Mouse (Mus musculus) MEL-GATA-1-ER (cell line): ENCODE results near the gene Esd.
A peak's percentile ranks its signal among the peaks of the same experiment; 100 is the strongest.

Experiments used
- DNase-seq: peaks from one replicate; pipeline ENCODE4 v3.0.0-alpha.2; 2012; ENCODE audit warnings: low read depth; ENCODE audit errors: extremely low read depth

Gene Esd

GRCm38 (mm10) chr14:74732079-74732783, at the start of gene Esd:
TSS of gene Esd (plus strand) at chr14:74732297.
- DNase-seq: peak; percentile 84

DNA sequence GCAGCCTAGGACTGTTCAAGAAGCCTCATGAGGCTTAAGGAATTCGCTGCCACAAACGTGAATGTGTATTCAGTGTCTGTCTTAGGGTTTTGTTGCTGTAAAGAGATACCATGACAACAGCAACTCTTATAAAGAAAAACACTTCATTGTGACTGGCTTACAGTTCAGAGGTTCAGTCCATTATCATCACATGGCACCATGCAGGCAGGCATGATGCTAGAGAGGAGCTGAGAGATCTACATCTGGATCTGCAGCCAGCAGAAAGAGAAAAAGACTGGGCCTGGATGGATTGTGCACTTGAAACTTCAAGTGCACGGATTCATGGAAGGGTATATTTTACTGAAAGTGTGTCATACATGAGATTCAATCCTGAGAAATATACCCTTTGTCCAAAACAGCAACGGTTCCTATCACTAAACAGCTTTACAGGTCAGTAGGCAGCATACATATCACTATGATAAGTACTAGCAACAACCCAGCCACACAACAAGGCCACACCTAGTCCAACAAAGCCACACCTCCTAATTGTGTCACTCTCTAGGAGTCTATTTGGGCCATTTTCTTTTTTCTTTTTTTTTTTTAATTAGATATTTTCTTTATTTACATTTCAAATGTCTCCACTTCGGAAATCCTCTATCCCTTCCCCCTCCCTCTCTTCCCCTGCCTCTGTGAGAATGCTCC, 47.7 kb upstream of the Esd start:
- no peak for DNase-seq

GRCm38 (mm10) chr14:74691963-74692362, 40.1 kb upstream of the Esd start:
- no peak for DNase-seq

DNA sequence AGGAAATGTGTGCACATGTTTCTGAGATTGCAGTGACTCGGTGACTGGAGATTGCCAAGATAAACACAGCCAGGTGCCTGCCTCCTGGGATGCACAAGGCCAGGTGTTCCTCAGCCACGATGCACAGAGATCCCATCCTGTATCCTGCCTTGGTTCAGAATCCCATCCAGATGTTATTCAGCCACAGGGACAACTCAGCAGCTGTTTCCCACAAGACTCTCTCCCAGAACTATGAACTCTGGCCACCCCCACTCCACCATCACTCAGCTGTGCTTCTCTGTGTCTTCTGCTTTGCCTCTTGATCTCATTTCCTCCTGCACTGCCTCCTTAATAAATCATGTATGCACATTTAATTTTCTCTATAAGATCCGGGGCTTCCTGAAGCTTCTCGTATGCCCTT, 35.3 kb upstream of the Esd start:
- DNase-seq: no peak

DNA sequence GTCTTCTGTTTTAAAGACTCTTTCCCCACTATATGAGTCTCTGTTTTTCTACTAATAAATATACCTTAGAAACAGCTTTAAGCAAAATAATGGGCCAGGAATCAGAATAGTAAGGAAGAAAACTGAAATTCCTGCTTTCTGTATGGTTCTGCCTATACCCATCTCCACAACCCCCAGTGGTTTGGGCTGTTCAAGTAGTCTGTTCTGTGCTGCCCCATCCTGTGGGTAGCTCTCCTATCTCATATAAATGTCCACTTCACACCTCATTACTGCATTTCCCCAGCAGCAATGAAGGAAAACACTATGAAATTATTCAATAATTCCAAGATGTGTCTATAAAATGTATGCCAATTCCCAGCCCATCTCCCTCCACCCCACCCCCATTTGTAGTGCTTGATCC, 34.7 kb upstream of the Esd start:
- DNase-seq: no peak

- no peak for DNase-seq
These were observed 32.9 kb upstream of the Esd start for GRCm38 (mm10) chr14:74699241-74699640.

DNA sequence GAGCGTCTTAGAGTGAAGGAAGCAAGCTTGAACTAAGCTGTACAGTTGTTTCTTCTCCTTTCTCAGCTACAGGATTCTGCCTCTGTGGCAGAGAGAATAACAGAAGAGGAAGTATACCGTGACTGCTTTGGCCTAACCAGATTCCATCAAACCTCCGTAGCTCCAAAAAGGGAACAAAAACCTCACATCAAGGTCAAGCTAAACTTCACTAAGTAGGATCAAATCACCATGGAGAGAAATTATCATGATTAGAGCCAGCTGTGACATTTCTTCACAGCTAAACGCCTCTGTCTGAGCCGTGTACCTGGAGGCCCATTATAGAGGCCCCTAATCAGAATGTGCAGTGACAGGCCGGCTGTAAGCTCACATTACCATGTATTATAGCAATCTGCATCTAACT, 28.2 kb upstream of the Esd start:
- DNase-seq: peak; percentile 75

DNA sequence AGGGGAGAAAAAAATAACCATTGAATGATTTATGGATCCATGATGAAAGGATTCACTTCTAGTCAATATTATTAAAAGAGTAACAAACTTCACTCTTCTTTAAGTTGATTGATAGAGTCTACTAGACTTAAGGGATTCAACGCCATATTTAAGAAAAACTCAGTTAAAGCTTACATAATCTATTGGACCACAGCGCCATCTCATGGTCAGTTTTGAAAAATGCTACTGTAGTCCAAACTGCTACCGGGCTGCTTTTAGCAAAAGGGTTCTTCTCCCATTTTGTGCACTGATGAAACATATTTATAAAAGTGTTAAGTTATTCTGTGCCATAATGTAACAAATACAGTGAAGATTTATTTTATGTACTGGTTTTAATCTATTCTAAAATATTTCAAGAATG, 23.0 kb upstream of the Esd start:
- DNase-seq: peak; percentile 47

DNA sequence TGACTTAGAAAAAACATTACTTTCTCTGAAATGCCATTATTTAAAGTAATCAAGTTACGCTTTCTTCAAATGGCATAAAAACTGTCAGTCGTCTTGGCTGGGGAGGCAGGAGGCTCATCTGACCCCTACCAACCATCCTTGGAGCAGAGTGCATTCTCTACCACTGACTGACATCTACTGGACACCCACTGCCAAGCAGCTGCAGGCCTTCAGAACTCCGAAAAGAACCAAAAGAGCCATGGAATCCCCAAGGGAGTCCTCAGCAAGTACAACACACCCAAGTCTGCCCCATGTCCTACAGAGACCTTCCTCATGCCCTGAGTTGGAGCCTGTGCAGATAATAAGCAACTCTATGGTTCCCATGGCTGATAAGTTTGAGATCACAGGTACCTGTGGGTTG, 8.6 kb upstream of the Esd start:
- DNase-seq: no peak

DNA sequence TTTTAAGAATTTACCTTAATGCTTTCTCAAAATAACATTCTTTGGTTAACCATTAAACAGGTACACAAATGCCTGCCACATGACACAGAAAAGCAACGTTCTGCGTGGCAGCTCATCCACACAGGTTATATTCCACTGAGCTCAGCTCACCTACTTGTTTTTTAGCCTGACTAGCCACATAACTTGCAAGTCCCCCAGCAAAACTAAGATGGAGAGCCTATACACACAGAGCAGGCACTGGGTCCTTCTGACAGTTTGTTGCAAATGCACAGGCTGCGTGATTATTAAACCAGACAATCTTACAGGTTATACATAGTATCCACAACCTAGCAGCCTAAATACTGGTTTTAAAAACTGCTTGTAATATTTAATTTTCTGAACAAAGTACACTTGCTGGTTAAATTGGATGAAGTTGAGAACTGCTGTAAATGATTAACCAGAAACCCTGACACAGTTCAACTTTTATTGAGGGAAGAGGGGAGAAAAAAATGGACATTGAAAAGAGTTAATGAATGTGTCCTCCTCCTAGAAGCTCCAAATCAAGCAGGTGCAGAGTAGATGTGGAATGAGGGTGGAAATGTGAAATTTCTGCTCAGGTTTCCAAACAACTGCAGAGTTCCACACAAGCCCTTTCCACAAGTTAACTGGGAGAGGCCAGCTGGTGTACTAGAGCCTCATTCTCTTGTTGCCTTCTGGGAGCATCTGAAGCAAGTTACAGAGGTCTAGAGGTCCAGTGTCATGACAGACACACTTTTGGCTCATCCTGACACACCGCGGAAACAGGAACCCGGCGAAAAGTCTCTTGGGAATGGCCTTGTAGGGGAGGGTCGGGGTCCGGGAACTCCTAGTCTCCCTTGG, 647 bp upstream of the Esd start:
- no peak for DNase-seq

GRCm38 (mm10) chr14:74733397-74733796, 1.3 kb downstream of the Esd start:
- peak; percentile 22 for DNase-seq

DNA sequence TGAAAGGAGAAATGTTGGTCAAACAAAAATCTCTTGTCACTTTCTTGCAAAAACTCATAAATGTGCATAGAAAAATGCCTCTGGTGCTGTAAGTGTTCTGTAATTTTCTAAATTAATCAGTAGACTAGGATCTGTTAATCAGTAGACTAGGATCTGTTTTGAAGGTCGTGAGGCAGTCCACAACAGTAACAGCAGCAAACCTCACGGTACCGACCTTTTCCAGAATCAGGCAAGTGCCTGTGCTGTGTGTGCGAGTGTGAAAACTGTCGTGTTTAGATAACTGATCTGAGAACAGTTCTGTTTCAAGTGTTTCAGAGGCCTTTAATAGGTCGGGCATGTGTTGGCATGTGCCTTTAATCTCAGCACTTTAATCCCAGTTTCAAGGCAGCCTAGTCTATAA, 3.4 kb downstream of the Esd start:
- DNase-seq: no peak

- DNase-seq: no peak
These were observed 4.8 kb downstream of the Esd start for GRCm38 (mm10) chr14:74736850-74737249.

DNA sequence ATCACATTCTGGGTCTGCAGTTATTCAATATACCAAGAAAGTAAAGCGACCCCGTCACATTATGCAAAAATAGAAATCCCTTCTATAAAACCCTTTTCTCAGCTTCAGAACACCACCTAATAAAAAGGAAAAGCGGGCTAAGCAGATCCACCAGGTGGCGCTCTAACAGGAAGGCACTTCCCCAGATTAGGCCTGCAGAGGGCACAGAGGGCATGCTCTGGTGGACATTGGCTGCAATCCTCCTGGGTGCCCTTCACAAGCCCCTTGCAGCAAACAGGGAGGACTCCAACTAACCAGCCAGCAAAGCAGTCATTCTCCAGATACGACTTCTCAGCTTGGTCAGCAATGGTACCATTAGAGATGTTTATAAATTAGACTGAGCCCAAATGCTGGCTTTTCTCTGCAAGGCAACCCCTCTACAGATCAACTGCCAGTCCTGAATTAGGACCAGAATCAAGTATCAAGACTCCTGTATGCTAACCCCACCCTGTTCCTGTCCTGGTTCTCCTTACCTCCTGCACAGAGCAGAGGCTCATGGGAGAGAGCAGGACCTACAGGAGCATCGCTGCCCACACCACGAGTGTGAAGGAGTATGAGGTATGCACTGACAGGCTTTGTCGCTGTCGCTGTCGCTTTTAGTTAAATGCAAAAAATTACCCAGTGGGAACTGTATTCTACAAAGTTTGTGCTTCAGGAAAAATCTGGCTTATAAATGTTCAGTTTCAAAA, 32.3 kb downstream of the Esd start:
- DNase-seq: peak; percentile 20

DNA sequence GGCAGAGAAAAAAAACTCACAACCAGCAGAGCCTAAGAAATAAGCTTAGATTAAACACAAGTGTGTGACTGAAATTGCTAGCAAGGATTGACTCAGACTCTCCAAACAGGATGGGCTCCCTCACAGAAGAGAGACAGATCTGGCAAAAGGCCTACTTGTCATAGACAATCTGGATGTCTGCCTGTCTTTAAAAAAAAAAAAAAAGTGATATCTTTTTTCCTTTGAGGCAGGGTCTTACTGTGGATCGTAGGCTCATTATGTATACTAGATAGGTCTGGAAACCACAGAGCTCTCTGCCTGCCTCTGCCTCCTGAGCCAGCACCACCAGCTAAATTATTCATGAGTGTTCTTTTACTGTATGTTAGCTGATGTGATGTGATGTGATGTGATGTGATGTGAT, 35.8 kb downstream of the Esd start:
- no peak for DNase-seq

GRCm38 (mm10) chr14:74774046-74774619, 42.0 kb downstream of the Esd start:
- DNase-seq: no peak

GRCm38 (mm10) chr14:74784243-74784934, 52.3 kb downstream of the Esd start:
- DNase-seq: no peak

- no peak for DNase-seq
These were observed 55.6 kb downstream of the Esd start for GRCm38 (mm10) chr14:74787717-74788116.

DNA sequence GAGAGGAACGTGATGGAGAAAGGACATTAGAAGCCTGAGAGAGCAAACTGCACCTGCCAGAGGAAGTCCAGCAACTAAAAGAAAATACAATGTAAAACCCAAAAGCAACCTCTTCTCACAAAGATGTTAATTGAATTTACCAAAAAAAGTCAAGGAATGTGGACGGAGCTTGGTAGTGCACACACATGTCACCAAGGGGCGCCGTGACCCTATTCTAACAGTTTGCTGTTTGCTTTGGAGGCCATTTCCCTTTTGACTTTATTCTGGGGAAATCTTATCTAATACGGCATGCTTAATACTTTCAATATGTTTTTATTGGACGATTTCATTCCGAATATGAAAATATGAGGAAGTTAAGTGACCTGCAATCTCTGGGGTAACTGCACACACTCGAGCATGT, 56.7 kb downstream of the Esd start:
- DNase-seq: no peak

GRCm38 (mm10) chr14:74790535-74790934, 58.4 kb downstream of the Esd start:
- DNase-seq: no peak

- no peak for DNase-seq
These were observed 60.7 kb downstream of the Esd start for GRCm38 (mm10) chr14:74792793-74793192.
